Mouse (Mus musculus): ENCODE data around the gene Gemin4.

DNA sequence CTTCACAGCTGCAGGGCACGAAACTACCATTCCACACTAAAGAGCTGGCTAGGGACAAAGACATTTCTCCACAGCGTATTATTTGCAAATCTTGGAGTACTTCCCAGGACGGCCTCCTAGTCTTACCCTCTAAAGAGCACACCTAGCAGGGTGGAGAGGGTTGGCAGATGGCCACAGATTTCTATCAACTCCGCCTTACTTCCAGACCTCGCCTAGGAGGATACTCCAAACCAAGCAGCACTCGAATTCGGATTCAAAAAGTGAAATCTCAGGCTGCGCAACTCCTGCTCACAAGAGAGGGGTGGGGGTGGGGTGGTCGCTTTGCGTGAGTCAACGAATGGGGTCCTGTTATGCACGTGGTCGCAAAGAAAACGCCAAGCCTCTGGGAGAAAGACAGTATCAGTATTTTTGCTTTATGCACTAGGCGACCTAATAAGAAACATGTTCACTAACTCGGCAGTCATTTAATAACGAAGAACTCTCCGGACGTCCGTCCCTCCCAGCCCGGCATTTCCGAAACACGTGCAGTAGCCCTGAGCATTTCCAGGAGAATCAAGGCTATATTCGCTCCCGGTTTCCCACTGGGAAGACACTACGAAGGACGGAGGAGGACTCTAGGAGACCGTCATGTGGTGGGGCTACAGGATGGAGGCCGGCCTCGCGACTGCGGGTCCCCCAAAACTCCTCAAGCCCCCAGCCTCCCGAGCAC, 629 bp downstream of the Gemin4 start:
- TF ChIP-seq CTCF (IDR thresholded peaks at IDR 0.05; ENCODE audit: extremely low read depth, insufficient read depth, insufficient read length, insufficient replicate concordance) = no peak
- TF ChIP-seq POLR2A (IDR thresholded peaks at IDR 0.05; ENCODE audit: low read depth, low read length) = no peak

Data from spleen, adult 2 months (tissue).